Mouse (Mus musculus): ENCODE data around the gene Dnah14. TPM values are rescaled to one million over a fixed set of nuclear protein-coding genes. Genes with fewer than 3 reads are reported as not detected.

The Dnah14 gene
- polyA plus RNA-seq, 1 experiment from 2014 or later, result 1.2 TPM

DNA sequence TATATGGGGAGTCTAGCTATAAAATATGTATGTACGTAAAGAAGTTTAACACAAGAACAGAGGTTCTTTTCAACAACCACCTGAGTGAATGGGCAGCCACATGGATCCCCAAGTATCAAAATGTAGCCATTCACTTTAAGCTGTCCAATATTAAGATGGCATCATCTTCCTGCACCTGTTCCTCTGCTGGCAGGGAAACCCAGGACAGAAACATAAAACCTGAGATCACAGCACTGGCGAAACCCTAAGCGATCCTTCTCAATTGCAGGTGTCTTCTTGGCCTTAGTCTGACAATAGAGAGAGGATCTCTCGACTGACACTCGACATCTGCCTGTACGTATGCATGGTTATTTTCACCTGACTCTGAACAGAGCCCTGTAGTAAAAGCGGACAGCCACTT is 250.4 kb downstream of the Dnah14 start:
- Histone ChIP-seq H3K27ac (replicated peaks) (no peak overlapping the region), H3K4me1 (replicated peaks; ENCODE audit: control insufficient read depth, insufficient read depth) (no peaks in the 10 kb centered on the region), H3K4me3 (ENCODE audit: low read depth, low read length) (no peak overlapping the region), H3K9ac (ENCODE audit: low read length) (no peak overlapping the region), H3K36me3 (ENCODE audit: control insufficient read depth, insufficient read depth, low read length) (peaks cover 33% of the 10 kb centered on the region), H3K4me2 (replicated peaks; ENCODE audit: low read depth) (no peak overlapping the region), H3K27me3 (ENCODE audit: control insufficient read depth, insufficient read depth, low read length) (no peaks in the 10 kb centered on the region), H3K9me3 (ENCODE audit: control insufficient read depth, low read length) (no peaks in the 10 kb centered on the region)
- 97% methylated on average over 7 of the region's 7 CpGs for WGBS
- ATAC-seq (ENCODE audit: low FRiP score, low TSS enrichment) (no peak), DNase-seq (ENCODE audit: low spot score) (no peak)
- TF ChIP-seq EP300 (optimal IDR thresholded peaks at IDR 0.05), result no peak
- TF ChIP-seq CTCF (IDR thresholded peaks at IDR 0.05; ENCODE audit: low read depth), result no peak

DNA sequence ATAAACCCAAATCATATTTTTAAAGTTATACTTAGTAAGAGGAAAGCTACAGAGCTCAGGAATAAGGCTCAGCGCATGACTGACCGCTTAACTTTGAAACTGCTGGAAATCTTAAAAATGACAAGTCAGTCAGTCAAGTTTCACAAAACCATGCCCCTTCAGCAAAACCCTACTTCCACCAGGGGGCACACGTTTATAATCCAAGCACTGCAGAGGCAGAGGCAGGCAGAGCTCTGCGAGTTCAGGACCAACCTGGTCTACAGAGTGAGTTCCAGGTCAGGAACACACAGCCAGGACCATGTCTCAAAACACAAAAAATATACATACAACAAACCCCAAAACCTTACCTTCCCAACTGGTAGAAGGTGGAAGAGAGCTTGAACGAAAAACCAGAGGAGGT is 252.0 kb downstream of the Dnah14 start:
- H3K36me3 ChIP-seq (ENCODE audit: control insufficient read depth, insufficient read depth, low read length), result peaks cover 39% of the 10 kb centered on the region
- no peaks in the 10 kb centered on the region for H3K27me3 ChIP-seq (ENCODE audit: control insufficient read depth, insufficient read depth, low read length)
- no peak for DNase-seq (ENCODE audit: low spot score)
- no peak overlapping the region for H3K4me2 ChIP-seq (replicated peaks; ENCODE audit: low read depth)
- no peak for TF ChIP-seq EP300 (optimal IDR thresholded peaks at IDR 0.05)
- peak; percentile 51 for TF ChIP-seq CTCF (IDR thresholded peaks at IDR 0.05; ENCODE audit: low read depth)
- H3K9ac ChIP-seq (ENCODE audit: low read length), result no peak overlapping the region
- 91% methylated on average over 5 of the region's 5 CpGs for WGBS
- H3K4me1 ChIP-seq (replicated peaks; ENCODE audit: control insufficient read depth, insufficient read depth), result no peaks in the 10 kb centered on the region
- no peak for ATAC-seq (ENCODE audit: low FRiP score, low TSS enrichment)
- no peak overlapping the region for H3K27ac ChIP-seq (replicated peaks)
- H3K9me3 ChIP-seq (ENCODE audit: control insufficient read depth, low read length), result no peaks in the 10 kb centered on the region
- no peak overlapping the region for H3K4me3 ChIP-seq (ENCODE audit: low read depth, low read length)

DNA sequence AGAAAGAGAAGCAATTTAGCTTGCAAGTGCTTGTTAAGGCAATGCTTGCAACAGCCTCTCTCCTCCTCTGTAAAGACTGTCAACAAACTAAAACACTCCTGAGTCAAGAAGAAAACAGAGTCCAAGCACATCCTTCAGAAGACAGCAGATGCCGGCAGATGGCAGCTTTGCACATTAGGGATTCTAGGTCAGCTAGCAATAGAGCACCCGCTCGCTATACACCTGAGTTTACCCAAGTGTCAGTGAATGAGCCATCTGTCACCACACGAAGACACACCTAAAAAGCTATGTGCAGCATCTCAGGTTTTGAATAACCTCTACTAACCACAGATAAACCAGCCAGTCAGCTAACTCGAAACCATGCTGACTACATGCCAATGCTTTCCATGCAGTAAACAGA is 256.4 kb downstream of the Dnah14 start:
- Histone ChIP-seq H3K27ac (replicated peaks) (no peak overlapping the region), H3K9me3 (ENCODE audit: control insufficient read depth, low read length) (no peaks in the 10 kb centered on the region), H3K4me3 (ENCODE audit: low read depth, low read length) (no peak overlapping the region), H3K9ac (ENCODE audit: low read length) (no peak overlapping the region), H3K27me3 (ENCODE audit: control insufficient read depth, insufficient read depth, low read length) (no peaks in the 10 kb centered on the region), H3K4me1 (replicated peaks; ENCODE audit: control insufficient read depth, insufficient read depth) (no peaks in the 10 kb centered on the region), H3K36me3 (ENCODE audit: control insufficient read depth, insufficient read depth, low read length) (peaks cover 36% of the 10 kb centered on the region), H3K4me2 (replicated peaks; ENCODE audit: low read depth) (no peak overlapping the region)
- WGBS, result 77% methylated on average over 5 of the region's 5 CpGs
- ATAC-seq (ENCODE audit: low FRiP score, low TSS enrichment) (no peak), DNase-seq (ENCODE audit: low spot score) (no peak)
- no peak for TF ChIP-seq EP300 (optimal IDR thresholded peaks at IDR 0.05)
- TF ChIP-seq CTCF (IDR thresholded peaks at IDR 0.05; ENCODE audit: low read depth), result no peak

DNA sequence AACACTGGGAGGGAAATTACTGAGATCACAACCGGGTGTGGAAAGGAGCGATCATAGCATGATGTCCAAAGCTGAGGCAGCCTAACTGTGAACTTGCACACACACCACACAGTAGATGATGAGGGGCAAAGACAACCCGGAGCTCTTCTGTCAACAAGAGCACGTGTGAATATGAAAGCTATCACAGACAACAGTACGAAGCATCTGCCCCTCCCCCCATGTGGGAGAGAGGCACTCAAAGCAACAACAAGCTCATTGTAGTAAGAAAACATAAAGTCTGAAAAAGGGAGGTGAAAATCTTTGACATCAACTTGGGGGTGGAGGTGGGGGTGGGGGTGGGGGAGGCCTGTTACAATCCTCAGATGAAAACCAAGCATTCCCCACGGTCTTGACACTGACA is 256.8 kb downstream of the Dnah14 start:
- Histone ChIP-seq H3K4me1 (replicated peaks; ENCODE audit: control insufficient read depth, insufficient read depth) (no peaks in the 10 kb centered on the region), H3K9me3 (ENCODE audit: control insufficient read depth, low read length) (no peaks in the 10 kb centered on the region), H3K27ac (replicated peaks) (no peak overlapping the region), H3K4me3 (ENCODE audit: low read depth, low read length) (no peak overlapping the region), H3K4me2 (replicated peaks; ENCODE audit: low read depth) (no peak overlapping the region), H3K9ac (ENCODE audit: low read length) (no peak overlapping the region), H3K36me3 (ENCODE audit: control insufficient read depth, insufficient read depth, low read length) (peaks cover 38% of the 10 kb centered on the region), H3K27me3 (ENCODE audit: control insufficient read depth, insufficient read depth, low read length) (no peaks in the 10 kb centered on the region)
- no peak for DNase-seq (ENCODE audit: low spot score)
- ATAC-seq (ENCODE audit: low FRiP score, low TSS enrichment), result no peak
- 73% methylated on average over 6 of the region's 6 CpGs for WGBS
- TF ChIP-seq CTCF (IDR thresholded peaks at IDR 0.05; ENCODE audit: low read depth), result no peak
- TF ChIP-seq EP300 (optimal IDR thresholded peaks at IDR 0.05), result no peak

DNA sequence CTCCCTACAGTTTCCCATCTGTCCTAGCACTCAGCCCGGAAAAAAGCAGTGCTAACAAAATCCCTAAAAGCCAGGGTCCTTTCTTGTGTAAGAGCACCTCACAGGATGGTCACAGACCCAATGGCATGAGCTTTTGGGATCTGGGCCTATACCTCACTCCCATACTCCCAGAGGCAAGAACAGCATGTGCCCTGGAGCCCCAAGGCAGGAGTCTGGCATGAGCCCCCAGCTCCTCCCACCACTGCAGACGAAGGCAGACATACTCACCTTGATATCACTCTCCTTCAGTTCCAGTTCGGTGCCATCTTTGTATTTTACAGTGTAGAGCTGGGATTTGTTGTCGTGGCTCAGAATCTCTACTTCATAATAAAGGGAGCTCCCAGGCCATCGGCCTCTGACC is 261.8 kb downstream of the Dnah14 start:
- DNase-seq (ENCODE audit: low spot score), result no peak
- no peak for TF ChIP-seq EP300 (optimal IDR thresholded peaks at IDR 0.05)
- no peak for TF ChIP-seq CTCF (IDR thresholded peaks at IDR 0.05; ENCODE audit: low read depth)
- H3K27me3 ChIP-seq (ENCODE audit: control insufficient read depth, insufficient read depth, low read length), result no peaks in the 10 kb centered on the region
- no peak overlapping the region for H3K9ac ChIP-seq (ENCODE audit: low read length)
- no peaks in the 10 kb centered on the region for H3K9me3 ChIP-seq (ENCODE audit: control insufficient read depth, low read length)
- no peak overlapping the region for H3K27ac ChIP-seq (replicated peaks)
- no peak for ATAC-seq (ENCODE audit: low FRiP score, low TSS enrichment)
- no peak overlapping the region for H3K4me3 ChIP-seq (ENCODE audit: low read depth, low read length)
- WGBS, result 84% methylated on average over 5 of the region's 5 CpGs
- no peak overlapping the region for H3K4me2 ChIP-seq (replicated peaks; ENCODE audit: low read depth)
- H3K36me3 ChIP-seq (ENCODE audit: control insufficient read depth, insufficient read depth, low read length), result peaks cover 13% of the 10 kb centered on the region; the same call in 1 of the 2 replicates
- no peaks in the 10 kb centered on the region; the same call in 1 of the 2 replicates for H3K4me1 ChIP-seq (replicated peaks; ENCODE audit: control insufficient read depth, insufficient read depth)

DNA sequence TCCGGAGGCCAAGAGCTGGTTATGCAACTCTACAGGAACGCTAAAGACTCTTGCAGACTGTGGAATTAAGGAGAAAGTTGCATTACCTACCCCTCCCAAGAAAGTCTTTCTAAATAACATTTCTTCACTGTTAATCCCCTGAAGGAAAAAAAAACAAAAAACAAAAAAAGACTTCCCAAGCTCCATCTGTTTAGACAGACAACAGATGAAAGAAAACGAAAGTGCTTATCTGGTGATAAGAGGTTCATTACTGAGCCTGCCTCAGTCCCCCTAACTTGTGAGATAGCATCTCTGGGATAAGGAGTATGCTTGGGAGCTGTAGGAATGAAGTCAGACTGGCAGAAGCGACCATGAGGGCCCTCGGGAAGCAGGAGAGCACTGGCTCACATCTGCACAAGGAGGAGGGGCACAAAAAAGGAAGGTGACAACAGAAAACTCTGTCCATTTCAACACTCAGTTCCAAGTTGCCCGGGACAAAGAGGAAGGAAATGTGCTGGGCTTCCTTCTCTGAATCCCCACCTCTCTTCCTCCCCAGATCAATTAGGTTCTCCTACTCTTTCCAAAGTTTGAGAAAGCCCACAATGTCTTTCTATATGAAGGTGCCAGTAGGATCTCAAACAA is 263.5 kb downstream of the Dnah14 start:
- WGBS, result 10% methylated on average over 6 of the region's 6 CpGs
- peak overlapping the region; percentile 5; the same call in 1 of the 2 replicates for H3K4me3 ChIP-seq (ENCODE audit: low read depth, low read length)

More for the DNA sequence above, 263.5 kb downstream of the Dnah14 start:
- Histone ChIP-seq H3K27me3 (ENCODE audit: control insufficient read depth, insufficient read depth, low read length) (no peaks in the 10 kb centered on the region), H3K27ac (replicated peaks) (no peak overlapping the region), H3K4me1 (replicated peaks; ENCODE audit: control insufficient read depth, insufficient read depth) (no peaks in the 10 kb centered on the region; the same call in 1 of the 2 replicates), H3K36me3 (ENCODE audit: control insufficient read depth, insufficient read depth, low read length) (peaks cover 13% of the 10 kb centered on the region; the same call in 1 of the 2 replicates), H3K9me3 (ENCODE audit: control insufficient read depth, low read length) (no peaks in the 10 kb centered on the region), H3K4me2 (replicated peaks; ENCODE audit: low read depth) (peak overlapping the region; percentile 82), H3K9ac (ENCODE audit: low read length) (peak overlapping the region; percentile 18; the same call in 1 of the 2 replicates)
- TF ChIP-seq CTCF (IDR thresholded peaks at IDR 0.05; ENCODE audit: low read depth), result no peak
- no peak for TF ChIP-seq EP300 (optimal IDR thresholded peaks at IDR 0.05)
- ATAC-seq (ENCODE audit: low FRiP score, low TSS enrichment) (no peak), DNase-seq (ENCODE audit: low spot score) (no peak)

Data from stomach, postnatal 0 days (tissue).